Mouse (Mus musculus) lung, adult 2 months (tissue): ENCODE results near the gene Snx9. TPM values are rescaled to one million over a fixed set of nuclear protein-coding genes. Genes with fewer than 3 reads are reported as not detected.

ENCODE experiments used
- DNase-seq: peaks from one replicate; pipeline ENCODE4 v3.0.0; 2022
- H3K4me1 ChIP-seq: fragments of 200-500 bp; 2 replicates; pipeline ENCODE4 v1.6.1; 2011; ENCODE audit warnings: low read length; ENCODE audit not compliant: control insufficient read depth, insufficient read depth
- H3K4me3 ChIP-seq: fragments of 200-500 bp; replicated peaks from 2 replicates; pipeline ENCODE3; 2011; ENCODE audit warnings: low read depth, mild to moderate bottlenecking, control low read depth, low read length; ENCODE audit errors: extremely low read depth
- CTCF ChIP-seq: fragments of 200-500 bp; IDR thresholded peaks from 2 replicates; pipeline ENCODE4 v1.5.1; 2011; ENCODE audit warnings: mild to moderate bottlenecking, low read length, control low read depth; ENCODE audit not compliant: insufficient read depth
- POLR2A ChIP-seq: fragments of 200-500 bp; IDR thresholded peaks from 2 replicates; pipeline ENCODE4 v1.6.1; 2011; ENCODE audit warnings: low read depth, mild to moderate bottlenecking, control low read depth, low read length, borderline replicate concordance; ENCODE audit errors: extremely low read depth
- WGBS: fragments of 180-500 bp; shearing (Covaris S2); methylation state at CpG from one replicate; pipeline ENCODE4 v1.1.7; 2018; 5-methylcytosine and 5-hydroxymethylcytosine counted together
- polyA plus RNA-seq: library from polyadenylated mRNA; depleted of rRNA; stranded (reverse); fragments of >200 nt; gene quantifications from 2 replicates; pipeline ENCODE4 v1.2.3, GENCODE M21; 2012

The Snx9 gene
- polyA plus RNA-seq, 1 experiment = 31.4 TPM

- TF ChIP-seq CTCF = no peak
- no peak for TF ChIP-seq POLR2A
- WGBS = 63% methylated on average over 7 of the region's 7 CpGs
- H3K4me1 ChIP-seq = peaks cover 16% of the 10 kb centered on the region
- H3K4me3 ChIP-seq = no peak overlapping the region
- DNase-seq = no peak
These were observed 118.0 kb downstream of the Snx9 start for GRCm38 (mm10) chr17:5959096-5959495.

- Histone ChIP-seq H3K4me1 (peaks cover 16% of the 10 kb centered on the region), H3K4me3 (no peak overlapping the region)
- TF ChIP-seq POLR2A (no peak), CTCF (no peak)
- 44% methylated on average over 9 of the region's 9 CpGs for WGBS
- DNase-seq = no peak
These were observed 118.7 kb downstream of the Snx9 start for GRCm38 (mm10) chr17:5959802-5960201.

GRCm38 (mm10) chr17:5963766-5964165 is 122.6 kb downstream of the Snx9 start:
- DNase-seq = no peak
- WGBS = 85% methylated on average over 8 of the region's 8 CpGs
- H3K4me1 ChIP-seq = peaks cover 27% of the 10 kb centered on the region
- TF ChIP-seq CTCF = no peak
- no peak for TF ChIP-seq POLR2A
- no peak overlapping the region for H3K4me3 ChIP-seq

- Histone ChIP-seq H3K4me3 (no peak overlapping the region), H3K4me1 (peaks cover 16% of the 10 kb centered on the region)
- 43% methylated on average over 9 of the region's 9 CpGs for WGBS
- DNase-seq = no peak
- TF ChIP-seq POLR2A = no peak
- TF ChIP-seq CTCF = no peak
These were observed 124.1 kb downstream of the Snx9 start for GRCm38 (mm10) chr17:5965084-5965781.

GRCm38 (mm10) chr17:5966706-5967105 is 125.6 kb downstream of the Snx9 start:
- Histone ChIP-seq H3K4me1 (peaks cover 11% of the 10 kb centered on the region), H3K4me3 (no peak overlapping the region)
- TF ChIP-seq POLR2A (no peak), CTCF (no peak)
- 95% methylated on average over 5 of the region's 5 CpGs for WGBS
- no peak for DNase-seq

- H3K4me1 ChIP-seq = peaks cover 11% of the 10 kb centered on the region
- 73% methylated on average over 6 of the region's 6 CpGs for WGBS
- DNase-seq = no peak
- no peak overlapping the region for H3K4me3 ChIP-seq
- TF ChIP-seq CTCF = no peak
These were observed 127.4 kb downstream of the Snx9 start for GRCm38 (mm10) chr17:5968562-5968961.

- no peak for TF ChIP-seq POLR2A
- no peak for TF ChIP-seq CTCF
- no peak for DNase-seq
- no peak overlapping the region for H3K4me3 ChIP-seq
- 56% methylated on average over 3 of the region's 3 CpGs for WGBS
- H3K4me1 ChIP-seq = peaks cover 11% of the 10 kb centered on the region
These were observed 128.1 kb downstream of the Snx9 start for GRCm38 (mm10) chr17:5969246-5969645.

- no peak for DNase-seq
- WGBS = 75% methylated on average over 5 of the region's 5 CpGs
- TF ChIP-seq POLR2A = no peak
- TF ChIP-seq CTCF = no peak
- H3K4me3 ChIP-seq = no peak overlapping the region
- H3K4me1 ChIP-seq = peaks cover 11% of the 10 kb centered on the region
These were observed 129.2 kb downstream of the Snx9 start for GRCm38 (mm10) chr17:5970298-5970821.

- 78% methylated on average over 8 of the region's 8 CpGs for WGBS
- Histone ChIP-seq H3K4me3 (no peak overlapping the region), H3K4me1 (peaks cover 21% of the 10 kb centered on the region)
- no peak for TF ChIP-seq POLR2A
- TF ChIP-seq CTCF = no peak
- no peak for DNase-seq
These were observed 132.4 kb downstream of the Snx9 start for GRCm38 (mm10) chr17:5973536-5973935.

GRCm38 (mm10) chr17:5975099-5975977 is 134.2 kb downstream of the Snx9 start:
- Histone ChIP-seq H3K4me1 (peaks cover 26% of the 10 kb centered on the region), H3K4me3 (peak overlapping the region; percentile 57)
- 26% methylated on average over 23 of the region's 23 CpGs for WGBS
- TF ChIP-seq POLR2A = peak; percentile 36; the same call in 1 of the 2 replicates
- no peak for TF ChIP-seq CTCF
- peak; percentile 51 for DNase-seq
